8 mouse cellular contexts compared by ENCODE assay signal in genomic region chr2:179975851-179976250, GRCm38 (mm10). TPM values are rescaled to one million over a fixed set of nuclear protein-coding genes. Genes with fewer than 3 reads are reported as not detected.
DNase-seq lines count a peak whose midpoint lies in the region; ATAC-seq and TF ChIP-seq lines count a peak whose summit lies in the region.

No protein-coding gene starts in this region.

- H3K4me3 ChIP-seq in left cerebral cortex, adult 2 months: no peak overlapping the region
- peak overlapping the region; percentile 89 for H3K4me3 ChIP-seq in forebrain, embryonic 10.5 days
- peak overlapping the region; percentile 89 for H3K4me3 ChIP-seq in neural tube, embryonic 11.5 days (ENCODE audit: low read depth, low read length)

- WGBS in forebrain, embryonic 10.5 days: 15% methylated on average over 80 of the region's 82 CpGs
- 0% methylated on average over 12 of the region's 82 CpGs for WGBS in neural tube, embryonic 11.5 days

- no peaks in the 10 kb centered on the region for H3K27me3 ChIP-seq in forebrain, embryonic 10.5 days (ENCODE audit: poor library complexity, severe bottlenecking)
- H3K27me3 ChIP-seq in neural tube, embryonic 11.5 days (ENCODE audit: control insufficient read depth, insufficient read depth, low read length): no peaks in the 10 kb centered on the region

- TF ChIP-seq CTCF in left cerebral cortex, adult 2 months (IDR thresholded peaks at IDR 0.05): no peak

- no peak; the same call in 1 of the 2 replicates for ATAC-seq in neural tube, embryonic 11.5 days (ENCODE audit: insufficient read depth, low FRiP score, low TSS enrichment)

- H3K27ac ChIP-seq in left cerebral cortex, adult 2 months: no peak overlapping the region
- peak overlapping the region; percentile 98 for H3K27ac ChIP-seq in forebrain, embryonic 10.5 days
- H3K27ac ChIP-seq in neural tube, embryonic 11.5 days (ENCODE audit: low read depth, low read length): peak overlapping the region; percentile 96

- H3K4me1 ChIP-seq in forebrain, embryonic 10.5 days: peaks cover 57% of the 10 kb centered on the region
- H3K4me1 ChIP-seq in neural tube, embryonic 11.5 days (ENCODE audit: control insufficient read depth, insufficient read depth, low read length): peaks cover 27% of the 10 kb centered on the region

- peak overlapping the region; percentile 100 for H3K4me2 ChIP-seq in neural tube, embryonic 11.5 days (ENCODE audit: low read depth)

- intact Hi-C loops in left cerebral cortex, adult 2 months (cut with DNase I): loop anchor here (1.0 to 2.0 kb wide), 2 partner anchors 59 to 66 kb away; partner anchors contain the start of genes Psma7 and Ss18l1

- no peaks in the 10 kb centered on the region for H3K36me3 ChIP-seq in forebrain, embryonic 10.5 days (replicated peaks)
- no peaks in the 10 kb centered on the region for H3K36me3 ChIP-seq in neural tube, embryonic 11.5 days (ENCODE audit: control insufficient read depth, insufficient read depth, low read length)

- H3K9ac ChIP-seq in neural tube, embryonic 11.5 days (ENCODE audit: low read length): peak overlapping the region; percentile 92

- peak; percentile 37 to 41 for DNase-seq in left cerebral cortex, adult 2 months (ENCODE audit: extremely low spot score in 1 of 2, low spot score in 2 of 2)
- DNase-seq in left cerebral cortex, adult 11 months (ENCODE audit: low spot score): no peak
- peak; percentile 50 for DNase-seq in adrenal gland, postnatal 14 days
- no peak for DNase-seq in forebrain, embryonic 10.5 days (ENCODE audit: extremely low spot score, low spot score)
- peak; percentile 18 to 63 for DNase-seq in kidney, postnatal 36 days
- no peak for DNase-seq in neural tube, embryonic 11.5 days (ENCODE audit: low spot score)
- no peak for DNase-seq in Muller cell, postnatal 12 days (ENCODE audit: inconsistent ontology term)
- DNase-seq in frontal cortex, postnatal 14 days (ENCODE audit: low spot score in 2 of 2): no peak

- no peaks in the 10 kb centered on the region for H3K9me3 ChIP-seq in forebrain, embryonic 10.5 days
- H3K9me3 ChIP-seq in neural tube, embryonic 11.5 days (ENCODE audit: control insufficient read depth, low read length): no peaks in the 10 kb centered on the region

RNA-seq across cellular contexts. Expression of gene Taf4, which starts 0.6 kb away (rescaled TPM):
- 10 to 100 TPM; 18.5 to 22.1 TPM for total RNA-seq in left cerebral cortex, adult 2 months (2021)
- total RNA-seq in adrenal gland, postnatal 14 days (2021): 20.7 and 21.6 TPM in 2 replicates
- 3.6 and 4.2 TPM in 2 replicates for polyA plus RNA-seq in forebrain, embryonic 10.5 days (2016; fragmentation: Nextera tagmentation; extraction: Ambion mirVana)
- 5.5 and 6.2 TPM in 2 replicates for polyA plus RNA-seq in neural tube, embryonic 11.5 days (2014; fragmentation: Nextera tagmentation; extraction: Ambion mirVana)

RNA-seq across cellular contexts. Expression of gene Lsm14b, which starts 48.9 kb away (rescaled TPM):
- total RNA-seq in left cerebral cortex, adult 2 months (2021): 100 to 1,000 TPM; 101 to 105 TPM
- 36.0 and 36.8 TPM in 2 replicates for total RNA-seq in adrenal gland, postnatal 14 days (2021)
- 8.5 and 8.9 TPM in 2 replicates for polyA plus RNA-seq in forebrain, embryonic 10.5 days (2016; fragmentation: Nextera tagmentation; extraction: Ambion mirVana)
- polyA plus RNA-seq in neural tube, embryonic 11.5 days (2014; fragmentation: Nextera tagmentation; extraction: Ambion mirVana): 10.1 and 11.6 TPM in 2 replicates

Comparison
In these comparisons a context has a peak if more than half of its experiments do, and no peak if none do; other contexts are left out.
1. DNase-seq: peak in left cerebral cortex, adult 2 months (2 of 2), adrenal gland, postnatal 14 days (single experiment) and kidney, postnatal 36 days (2 of 2); none in left cerebral cortex, adult 11 months (single experiment), forebrain, embryonic 10.5 days (single experiment), neural tube, embryonic 11.5 days (single experiment), Muller cell, postnatal 12 days (single experiment) and frontal cortex, postnatal 14 days (0 of 2).